Mouse (Mus musculus) monocyte, adult 2 months (primary cell): Measurements from ENCODE around the gene B4galt3.
"Not testable (repeated sequence)": the region's sequence is repeated elsewhere in the genome, so short reads cannot be mapped to it uniquely, and the experiment has no call there.

Source experiments
- DNase-seq, 2 experiments: peaks; one replicate each; pipeline ENCODE4 v3.0.0; 2022; ENCODE audit warnings: low spot score in 2 of 2, low read depth in 1 of 2

B4galt3 gene

GRCm38 (mm10) chr1:171239992-171240744 lies 30.0 kb upstream of the B4galt3 start:
- no peak for DNase-seq

GRCm38 (mm10) chr1:171240911-171241310 lies 29.2 kb upstream of the B4galt3 start:
- no peak for DNase-seq

DNA sequence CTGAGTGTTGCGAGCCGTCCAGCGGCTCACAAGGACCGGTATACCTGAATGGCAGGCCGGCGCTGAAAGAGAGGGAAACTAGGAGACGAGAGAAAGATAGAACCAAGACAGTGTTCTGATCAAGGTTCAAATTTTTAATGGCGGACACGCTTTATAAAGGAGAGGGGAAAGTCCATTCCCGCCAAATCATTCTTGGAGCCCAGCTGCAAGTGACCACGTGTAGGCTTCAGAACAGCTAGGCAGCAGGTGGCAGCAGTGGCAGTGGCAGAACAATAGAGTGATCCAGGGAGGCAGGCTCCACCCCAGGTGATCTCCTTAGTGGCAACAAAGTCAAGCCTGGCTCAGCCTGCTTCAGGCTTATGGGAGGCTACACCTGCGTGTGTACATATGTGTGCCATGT lies 28.2 kb upstream of the B4galt3 start:
- DNase-seq: not testable (repeated sequence)

DNA sequence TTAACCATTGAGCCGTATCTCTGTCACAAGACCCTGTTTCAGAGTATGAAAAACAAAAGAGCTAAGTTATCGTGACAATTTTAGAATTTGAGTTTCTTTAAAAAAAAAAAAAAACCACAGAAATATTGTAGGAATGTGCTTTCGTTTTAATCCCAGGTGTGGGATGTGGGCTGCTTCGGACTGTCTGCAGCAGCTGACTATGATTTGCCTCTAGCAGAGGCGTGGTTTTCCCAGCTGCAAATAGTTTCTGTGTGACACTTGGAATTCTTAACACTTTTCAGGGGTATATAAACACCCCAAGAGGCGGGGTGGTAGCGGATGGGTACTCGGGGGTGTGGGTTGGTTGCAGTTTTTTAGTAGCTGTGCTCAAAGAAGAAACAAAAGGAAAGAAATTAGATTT lies 24.8 kb upstream of the B4galt3 start:
- no peak for DNase-seq

- peak; percentile 93 to 95 for DNase-seq
Measured at GRCm38 (mm10) chr1:171246709-171247452, 23.2 kb upstream of the B4galt3 start.

DNA sequence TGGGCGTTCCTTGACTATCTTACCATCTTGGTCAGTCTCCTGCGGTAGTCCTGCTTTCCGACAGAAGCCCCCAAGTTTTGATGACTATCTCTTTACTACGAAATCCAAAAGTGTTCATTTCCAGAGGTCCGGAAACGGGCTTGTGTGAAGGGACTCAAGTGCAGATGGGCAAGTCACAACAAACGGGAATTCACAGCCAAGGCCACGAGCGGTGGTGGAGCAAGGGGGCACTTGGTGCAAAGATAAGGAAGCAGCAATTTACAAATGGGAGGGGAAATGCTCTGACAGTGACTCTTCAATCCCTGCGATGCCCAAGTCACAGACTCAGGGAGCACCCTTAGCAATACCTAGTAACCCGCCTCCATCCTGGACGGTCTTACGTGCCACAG lies 22.7 kb upstream of the B4galt3 start:
- no peak for DNase-seq

- DNase-seq: no peak
Measured at GRCm38 (mm10) chr1:171247916-171248315, 22.2 kb upstream of the B4galt3 start.

DNA sequence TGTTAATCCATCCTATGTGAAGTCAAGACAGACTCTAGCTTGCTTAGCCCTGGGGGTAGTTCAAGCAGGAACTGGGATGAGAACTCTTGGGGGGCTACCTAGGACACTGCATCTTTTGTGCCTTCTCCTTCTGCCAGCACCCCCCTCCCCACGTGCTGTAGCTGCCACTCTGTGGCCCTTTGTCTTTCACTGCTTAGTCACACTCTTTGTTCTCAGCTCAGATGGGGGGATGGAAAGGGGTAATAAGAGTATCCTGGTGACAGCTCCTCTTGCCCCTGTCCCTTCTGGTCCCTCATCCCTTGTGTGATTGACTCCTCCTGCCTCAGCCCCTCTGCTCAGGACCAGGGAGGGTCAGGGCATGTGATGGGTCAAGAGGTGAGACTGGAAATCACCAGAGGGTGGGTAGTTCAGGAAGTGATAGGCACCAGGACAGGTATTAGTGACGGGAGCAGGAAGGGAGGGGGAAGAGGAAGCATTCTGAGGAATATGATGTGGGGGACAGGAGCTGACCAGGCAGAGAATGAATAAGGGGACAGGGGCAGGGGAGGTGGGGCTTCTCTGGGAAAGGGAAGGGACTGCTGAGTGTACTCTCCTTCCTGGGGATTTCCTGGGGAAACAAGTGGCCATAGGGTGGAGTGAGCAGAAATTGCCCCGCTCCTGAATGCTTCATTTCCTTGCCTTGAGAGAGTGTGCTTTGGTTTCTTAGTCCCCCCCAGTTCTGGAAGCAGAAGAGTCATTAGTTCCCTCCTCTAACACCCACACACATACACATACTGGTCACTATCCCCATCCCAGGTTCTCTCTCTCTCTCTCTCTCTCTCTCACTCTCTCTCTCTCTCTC lies 21.5 kb upstream of the B4galt3 start:
- no peak for DNase-seq

DNA sequence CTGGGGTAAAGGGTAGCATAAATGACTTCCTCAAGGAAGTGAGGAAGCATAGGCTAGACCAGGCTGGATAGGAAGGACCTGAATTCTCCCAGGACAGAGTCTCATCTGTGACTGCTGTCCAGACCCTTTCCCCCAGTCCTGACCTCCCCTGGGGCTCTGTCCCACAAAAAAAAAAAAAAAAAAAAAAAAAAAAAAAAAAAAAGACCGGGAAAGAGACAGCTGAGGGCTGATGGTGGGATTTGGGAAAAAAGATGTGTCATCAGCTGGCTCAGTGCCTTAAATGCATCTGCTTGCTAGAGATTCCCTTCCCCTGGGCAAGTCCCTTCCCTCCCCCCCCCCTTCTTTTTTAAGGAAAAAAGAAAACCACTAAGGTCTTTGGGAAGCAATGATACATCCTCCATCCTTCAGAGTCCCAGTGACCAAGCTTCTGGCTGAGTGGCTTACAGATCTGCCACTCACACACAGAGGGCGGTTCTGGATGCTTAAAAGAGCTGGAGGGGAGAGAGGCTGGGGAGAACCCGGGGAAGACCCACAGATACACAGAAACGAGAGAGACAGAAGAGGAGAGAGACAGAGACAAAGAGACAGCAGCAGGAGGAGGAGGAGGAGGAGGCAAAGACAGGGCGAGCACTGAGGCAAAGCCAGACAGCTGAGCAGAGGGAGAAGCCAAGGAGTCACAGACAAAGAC lies 20.1 kb upstream of the B4galt3 start, which contains the start of gene Adamts4:
TSS of gene Adamts4 (plus strand) at position 509 of the 688 bp plus-strand sequence.
- DNase-seq: no peak

DNA sequence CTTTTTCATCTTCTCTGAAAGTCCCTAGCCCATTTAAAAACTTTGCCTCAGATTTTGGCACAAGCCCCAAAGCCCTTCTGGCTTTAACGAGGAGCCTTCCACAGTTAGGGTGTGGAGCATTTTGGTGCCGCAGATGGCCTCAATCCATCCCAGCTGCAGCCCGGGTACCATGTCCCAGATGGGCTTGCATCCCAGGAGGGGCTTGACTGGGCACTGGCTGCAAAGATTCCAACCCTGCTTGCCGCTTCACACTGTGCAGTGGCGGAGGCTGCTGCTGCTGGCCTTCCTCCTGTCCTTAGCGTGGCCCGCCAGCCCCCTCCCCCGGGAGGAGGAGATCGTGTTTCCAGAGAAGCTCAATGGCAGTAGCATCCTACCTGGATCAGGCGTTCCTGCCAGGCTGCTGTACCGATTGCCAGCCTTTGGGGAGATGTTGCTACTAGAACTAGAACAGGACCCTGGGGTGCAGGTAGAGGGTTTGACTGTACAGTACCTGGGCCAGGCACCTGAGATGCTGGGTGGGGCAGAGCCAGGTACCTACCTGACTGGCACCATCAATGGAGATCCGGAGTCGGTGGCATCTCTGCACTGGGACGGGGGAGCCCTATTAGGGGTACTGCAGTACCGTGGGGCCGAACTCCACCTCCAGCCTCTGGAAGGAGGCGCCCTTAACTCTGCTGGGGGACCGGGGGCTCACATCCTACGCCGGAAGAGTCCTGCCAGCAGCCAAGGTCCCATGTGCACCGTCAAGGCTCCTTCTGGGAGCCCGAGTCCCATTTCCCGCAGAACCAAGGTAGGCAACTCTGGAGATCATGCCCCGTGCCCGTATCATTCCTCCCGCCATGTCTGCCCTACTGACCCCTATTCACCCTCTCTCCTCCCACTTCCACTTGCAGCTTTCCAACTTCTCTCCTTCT lies 19.2 kb upstream of the B4galt3 start, which contains the start of gene Ndufs2:
TSS of gene Ndufs2 (minus strand) at position 709 of the 914 bp plus-strand sequence.
- no peak for DNase-seq

DNA sequence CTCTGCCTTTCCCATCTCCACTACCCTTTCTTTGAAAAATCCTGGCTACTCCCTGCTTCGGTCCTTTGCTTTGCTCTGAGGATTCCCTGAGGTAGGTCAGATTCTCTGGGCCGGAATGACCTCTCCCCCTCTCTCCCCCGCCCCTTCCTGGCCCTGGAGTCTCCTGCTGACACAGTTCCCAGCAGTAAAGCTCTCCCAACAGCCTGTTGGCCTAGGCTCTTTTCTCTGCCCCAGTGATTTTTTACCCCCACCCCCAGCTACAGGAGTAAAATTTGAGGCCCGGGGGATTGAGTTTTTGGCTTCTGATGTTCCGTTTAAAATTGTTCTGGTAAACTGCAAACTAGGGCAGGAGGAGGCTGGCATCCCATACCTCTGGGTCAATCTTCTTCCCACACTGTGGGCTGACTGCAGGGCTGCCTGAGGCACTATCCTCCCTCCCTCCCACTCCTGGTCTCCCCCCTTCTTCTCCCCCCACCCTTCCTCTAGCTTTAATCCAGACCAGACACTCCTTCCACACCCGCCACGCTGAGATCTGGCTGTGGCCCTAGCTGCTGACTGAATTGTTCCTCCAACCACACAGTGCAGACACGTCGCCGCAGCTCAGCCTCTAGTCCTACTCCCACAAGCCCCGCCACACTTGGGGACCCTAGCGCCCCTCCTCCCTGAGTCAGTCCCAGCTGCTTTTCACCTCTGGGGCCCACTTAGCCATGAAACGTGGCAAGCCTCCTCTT lies 18.4 kb upstream of the B4galt3 start:
- no peak for DNase-seq

GRCm38 (mm10) chr1:171252415-171252814 lies 17.7 kb upstream of the B4galt3 start:
- no peak for DNase-seq

DNA sequence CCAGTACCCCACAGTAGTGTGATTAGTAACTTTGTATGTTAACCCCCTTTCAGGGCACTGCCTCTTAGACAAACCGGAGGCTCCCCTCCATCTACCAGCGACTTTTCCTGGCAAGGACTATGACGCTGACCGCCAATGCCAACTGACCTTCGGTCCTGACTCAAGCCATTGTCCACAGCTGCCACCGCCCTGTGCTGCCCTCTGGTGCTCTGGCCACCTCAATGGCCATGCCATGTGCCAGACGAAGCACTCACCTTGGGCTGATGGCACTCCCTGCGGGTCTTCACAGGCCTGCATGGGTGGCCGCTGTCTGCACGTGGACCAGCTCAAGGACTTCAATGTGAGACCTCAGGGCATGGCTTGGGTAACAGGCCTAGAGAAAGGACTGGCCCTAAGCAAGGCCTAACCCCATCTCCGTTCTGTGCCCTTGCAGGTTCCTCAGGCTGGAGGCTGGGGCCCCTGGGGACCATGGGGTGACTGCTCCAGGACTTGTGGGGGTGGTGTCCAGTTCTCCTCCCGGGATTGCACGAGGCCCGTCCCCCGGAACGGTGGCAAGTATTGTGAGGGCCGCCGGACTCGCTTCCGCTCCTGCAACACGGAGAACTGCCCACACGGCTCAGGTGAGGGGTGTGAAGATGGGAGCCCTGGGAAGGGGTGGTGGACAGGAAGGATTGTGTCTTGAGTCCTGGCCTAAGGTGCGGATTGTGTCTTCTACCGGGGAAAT lies 13.9 kb upstream of the B4galt3 start:
- no peak for DNase-seq

- DNase-seq: peak in 1 of 2 experiments; percentile 34
Measured at GRCm38 (mm10) chr1:171256937-171257548, 13.1 kb upstream of the B4galt3 start.

GRCm38 (mm10) chr1:171257781-171258180 lies 12.3 kb upstream of the B4galt3 start:
- DNase-seq: no peak

GRCm38 (mm10) chr1:171258921-171259320 lies 11.2 kb upstream of the B4galt3 start:
- no peak for DNase-seq

- DNase-seq: no peak
Measured at GRCm38 (mm10) chr1:171260316-171260715, 9.8 kb upstream of the B4galt3 start.

DNA sequence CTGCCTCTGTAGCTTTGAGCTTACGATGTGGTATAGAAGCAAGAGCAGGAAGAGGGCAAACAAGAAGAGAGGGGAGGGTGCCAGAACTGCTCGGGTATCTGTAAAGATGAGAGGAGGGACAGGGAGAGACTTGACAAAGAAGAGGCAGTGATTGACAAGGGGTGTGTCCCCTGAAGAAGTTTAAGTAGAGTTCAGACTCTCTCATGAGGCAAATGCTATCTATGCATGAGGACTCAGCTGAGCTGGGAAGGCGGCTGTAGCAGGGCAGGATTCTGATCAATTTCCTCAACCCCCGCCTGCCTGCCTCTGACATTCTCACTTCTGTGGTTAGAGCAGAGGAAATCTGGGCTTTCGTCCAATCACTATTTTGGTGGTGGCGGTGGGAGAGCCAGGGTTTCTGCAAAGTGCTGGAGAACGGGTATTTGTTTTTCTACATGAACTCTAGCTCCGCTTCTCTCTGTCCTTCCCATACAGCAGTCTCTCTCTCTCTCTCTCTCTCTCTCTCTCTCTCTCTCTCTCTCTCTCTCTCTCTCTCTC lies 7.5 kb upstream of the B4galt3 start:
- no peak for DNase-seq
